Mouse (Mus musculus) small intestine, adult 2 months (tissue): ENCODE results near the gene 4930402F06Rik. TPM values are rescaled to one million over a fixed set of nuclear protein-coding genes. Genes with fewer than 3 reads are reported as not detected.

Source experiments
- H3K27ac ChIP-seq: fragments of 200-500 bp; 2 replicates; pipeline ENCODE4 v1.5.1; 2012; ENCODE audit warnings: low read depth, low read length, control low read depth, inconsistent platforms; ENCODE audit not compliant: insufficient read depth
- H3K27me3 ChIP-seq: fragments of 200-500 bp; 2 replicates; pipeline ENCODE4 v1.6.1; 2012; ENCODE audit warnings: mild to moderate bottlenecking, moderate library complexity, low read length, inconsistent platforms; ENCODE audit not compliant: control insufficient read depth, insufficient read depth
- H3K36me3 ChIP-seq: fragments of 200-500 bp; 2 replicates; pipeline ENCODE4 v1.6.1; 2012; ENCODE audit warnings: mild to moderate bottlenecking, low read length, control low read depth, inconsistent platforms; ENCODE audit not compliant: control insufficient read depth, insufficient read depth
- H3K4me1 ChIP-seq: fragments of 200-500 bp; 2 replicates; pipeline ENCODE4 v1.6.1; 2012; ENCODE audit warnings: low read length, inconsistent platforms, mixed read lengths; ENCODE audit not compliant: control insufficient read depth, insufficient read depth, insufficient read length
- H3K4me3 ChIP-seq: fragments of 200-500 bp; 2 replicates; pipeline ENCODE4 v1.5.1; 2012; ENCODE audit warnings: low read depth, mild to moderate bottlenecking, control low read depth, inconsistent platforms, low read length, moderate library complexity
- CTCF ChIP-seq: fragments of 200-500 bp; IDR thresholded peaks from 2 replicates; pipeline ENCODE4 v1.5.1; 2012; ENCODE audit warnings: low read depth, mild to moderate bottlenecking, control low read depth, inconsistent platforms, low read length, moderate library complexity, mixed read lengths; ENCODE audit not compliant: insufficient replicate concordance, insufficient read length; ENCODE audit errors: extremely low read depth
- POLR2A ChIP-seq: fragments of 200-500 bp; IDR thresholded peaks from 2 replicates; pipeline ENCODE4 v1.6.1; 2012; ENCODE audit warnings: low read depth, mild to moderate bottlenecking, control low read depth, inconsistent platforms, low read length, moderate library complexity
- WGBS: fragments of 180-500 bp; shearing (Covaris S2); methylation state at CpG from one replicate; pipeline ENCODE4 v1.1.7; 2018; 5-methylcytosine and 5-hydroxymethylcytosine counted together
- polyA plus RNA-seq: library from polyadenylated mRNA; depleted of rRNA; stranded (reverse); fragments of >200 nt; gene quantifications from 2 replicates; pipeline ENCODE4 v1.2.3, GENCODE M21; 2012

The 4930402F06Rik gene
- polyA plus RNA-seq, 1 experiment, result not detected

DNA sequence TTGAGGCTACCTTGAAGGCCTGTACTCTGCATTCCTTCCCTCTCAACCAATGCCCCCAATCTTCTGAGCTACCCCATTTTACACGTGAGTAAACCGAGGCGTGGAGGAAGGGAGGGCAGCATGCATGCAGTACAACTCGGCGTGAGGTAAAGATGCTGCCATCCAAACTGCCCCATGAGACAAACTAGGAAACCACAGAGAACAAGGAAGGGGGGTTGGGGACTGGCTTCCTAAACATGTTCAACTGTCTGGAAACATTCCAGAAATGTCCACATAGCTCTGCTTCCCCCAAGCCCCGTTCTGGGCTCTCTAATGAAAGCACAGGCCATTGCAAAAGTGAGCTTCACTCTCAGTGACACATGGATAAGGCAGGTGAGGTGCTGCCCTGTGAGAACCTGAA is 44.4 kb upstream of the 4930402F06Rik start:
- WGBS, result 64% methylated on average over 6 of the region's 6 CpGs
- 0 out of 2 replicates have a peak, but pooled peaks cover 5% of the 10 kb centered on the region for H3K4me1 ChIP-seq
- no peak overlapping the region for H3K4me3 ChIP-seq
- TF ChIP-seq CTCF (no peak), POLR2A (no peak)
- no peaks in the 10 kb centered on the region for H3K27me3 ChIP-seq
- no peaks in the 10 kb centered on the region for H3K36me3 ChIP-seq
- no peak overlapping the region for H3K27ac ChIP-seq

- WGBS, result 87% methylated on average over 3 of the region's 3 CpGs
These were observed 43.5 kb upstream of the 4930402F06Rik start for GRCm38 (mm10) chr2:35440480-35440879.

GRCm38 (mm10) chr2:35437796-35438195 is 40.8 kb upstream of the 4930402F06Rik start:
- TF ChIP-seq POLR2A (no peak), CTCF (no peak)
- H3K27ac ChIP-seq, result no peak overlapping the region
- WGBS, result 86% methylated on average over 2 of the region's 2 CpGs
- H3K36me3 ChIP-seq, result no peaks in the 10 kb centered on the region
- H3K4me1 ChIP-seq, result peaks cover 3% of the 10 kb centered on the region; the same call in 1 of the 2 replicates
- H3K4me3 ChIP-seq, result no peak overlapping the region
- H3K27me3 ChIP-seq, result no peaks in the 10 kb centered on the region

More at GRCm38 (mm10) chr2:35440480-35440879, 43.5 kb upstream of the 4930402F06Rik start:
- no peaks in the 10 kb centered on the region for H3K27me3 ChIP-seq
- TF ChIP-seq POLR2A (no peak), CTCF (no peak)
- no peak overlapping the region for H3K4me3 ChIP-seq
- H3K36me3 ChIP-seq, result no peaks in the 10 kb centered on the region
- H3K4me1 ChIP-seq, result 0 out of 2 replicates have a peak, but pooled peaks cover 5% of the 10 kb centered on the region
- no peak overlapping the region for H3K27ac ChIP-seq

DNA sequence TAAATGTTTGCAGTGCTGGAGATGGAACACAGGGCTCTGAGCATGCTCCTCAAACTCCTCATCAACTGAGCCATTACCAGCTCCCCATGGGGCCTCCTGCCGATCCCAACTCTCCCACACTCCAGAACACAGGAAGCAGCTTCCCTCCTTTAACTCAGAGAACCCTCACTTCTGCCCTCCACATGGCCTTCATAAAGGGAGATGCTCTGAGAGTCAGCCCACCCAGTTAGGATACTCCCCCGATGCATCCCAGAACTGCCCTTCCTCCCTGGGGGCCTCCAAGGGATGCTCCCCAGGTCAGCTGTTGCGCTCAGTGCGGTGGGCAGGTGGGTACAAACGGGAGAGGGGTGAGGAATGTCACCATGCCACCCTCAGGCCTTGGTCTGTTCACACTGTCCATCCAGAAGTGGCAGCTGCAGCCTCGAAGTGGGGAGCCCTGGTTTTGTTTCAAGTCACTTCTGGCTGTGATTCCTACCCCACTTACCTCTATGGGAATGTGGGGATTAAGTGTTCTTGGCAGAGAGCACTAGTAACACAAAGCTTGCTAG is 37.7 kb upstream of the 4930402F06Rik start:
- 73% methylated on average over 6 of the region's 6 CpGs for WGBS

DNA sequence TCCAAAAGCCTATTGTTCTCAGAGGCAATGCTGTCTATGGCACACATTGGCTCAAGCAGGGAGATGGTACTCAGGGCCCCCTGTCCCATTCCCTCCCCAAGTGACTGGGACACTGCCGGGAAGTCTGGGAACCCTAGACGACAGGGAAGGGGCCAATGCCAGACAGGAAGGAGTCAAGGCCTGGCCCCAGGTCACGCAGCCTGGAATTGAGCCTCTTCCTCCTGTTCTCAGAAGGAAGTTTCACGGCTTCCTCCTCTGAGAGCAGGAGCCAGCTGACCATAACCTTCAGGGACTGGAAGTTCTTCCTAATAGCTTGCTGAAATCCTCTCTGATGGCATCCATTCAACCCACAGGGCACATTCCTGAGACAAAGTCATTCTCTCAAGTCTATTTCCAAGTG is 36.5 kb upstream of the 4930402F06Rik start:
- 73% methylated on average over 4 of the region's 4 CpGs for WGBS
- TF ChIP-seq CTCF (no peak), POLR2A (no peak)
- no peak overlapping the region for H3K4me3 ChIP-seq
- H3K36me3 ChIP-seq, result no peaks in the 10 kb centered on the region
- H3K4me1 ChIP-seq, result peaks cover 5% of the 10 kb centered on the region; the same call in 1 of the 2 replicates
- H3K27me3 ChIP-seq, result no peaks in the 10 kb centered on the region
- H3K27ac ChIP-seq, result peak overlapping the region; percentile 37; the same call in 1 of the 2 replicates

More for the DNA sequence above, 37.7 kb upstream of the 4930402F06Rik start:
- H3K4me1 ChIP-seq, result peaks cover 5% of the 10 kb centered on the region; the same call in 1 of the 2 replicates
- no peak overlapping the region for H3K4me3 ChIP-seq
- H3K36me3 ChIP-seq, result no peaks in the 10 kb centered on the region
- no peak for TF ChIP-seq POLR2A
- TF ChIP-seq CTCF, result no peak
- H3K27me3 ChIP-seq, result no peaks in the 10 kb centered on the region
- no peak overlapping the region for H3K27ac ChIP-seq

DNA sequence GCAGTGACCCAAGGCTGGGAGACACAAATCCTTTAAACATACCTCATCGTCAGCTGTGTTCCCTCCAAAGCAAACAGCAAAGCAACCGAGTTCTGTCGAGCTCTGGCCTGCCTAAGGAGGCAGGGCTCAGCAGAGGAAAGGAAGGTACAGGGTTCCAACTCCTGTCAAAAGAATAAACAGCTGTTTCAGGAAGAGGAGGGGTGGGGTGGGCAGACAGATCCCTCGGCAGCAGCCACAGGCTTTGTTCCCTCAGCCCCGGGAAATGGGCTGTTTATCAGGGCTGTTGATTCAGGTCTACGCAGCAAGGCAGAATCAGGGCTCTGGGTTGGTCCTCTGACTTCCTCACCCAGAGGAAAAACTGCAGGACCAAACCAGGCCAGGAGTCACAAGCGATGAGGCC is 35.5 kb upstream of the 4930402F06Rik start:
- TF ChIP-seq CTCF, result no peak
- no peaks in the 10 kb centered on the region for H3K27me3 ChIP-seq
- no peaks in the 10 kb centered on the region for H3K36me3 ChIP-seq
- H3K27ac ChIP-seq, result peak overlapping the region; percentile 37; the same call in 1 of the 2 replicates
- peaks cover 5% of the 10 kb centered on the region; the same call in 1 of the 2 replicates for H3K4me1 ChIP-seq
- 32% methylated on average over 7 of the region's 7 CpGs for WGBS
- peak overlapping the region; percentile 5 for H3K4me3 ChIP-seq

DNA sequence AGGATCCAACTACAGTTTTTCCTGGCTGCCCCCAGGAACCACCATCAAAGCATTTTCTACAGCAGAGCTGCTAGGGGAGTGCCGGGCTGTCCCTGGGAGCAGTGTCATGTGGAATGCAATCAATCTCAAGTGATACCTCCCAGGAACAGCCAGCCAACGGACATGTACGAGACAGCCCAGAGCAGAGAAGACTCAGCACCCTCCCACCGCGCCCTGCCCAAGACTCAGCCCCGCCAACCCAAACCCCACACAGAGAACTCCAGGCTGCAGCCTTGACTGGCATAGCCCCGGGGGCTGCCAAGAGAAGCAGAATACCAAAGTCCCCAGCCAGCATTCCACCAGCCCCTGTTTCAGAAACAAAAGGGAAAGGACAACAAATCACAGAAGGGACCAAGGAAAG is 35.0 kb upstream of the 4930402F06Rik start:
- Histone ChIP-seq H3K27me3 (no peaks in the 10 kb centered on the region), H3K27ac (0 out of 2 replicates have a peak overlapping the region, but pooled peaks have one; percentile 1), H3K36me3 (no peaks in the 10 kb centered on the region), H3K4me3 (peak overlapping the region; percentile 5), H3K4me1 (peaks cover 5% of the 10 kb centered on the region; the same call in 1 of the 2 replicates)
- 20% methylated on average over 7 of the region's 7 CpGs for WGBS
- TF ChIP-seq CTCF, result no peak
